Mouse (Mus musculus) small intestine, adult 2 months (tissue): Measurements from ENCODE around the gene Emx2.

ENCODE experiments used
- CTCF ChIP-seq: fragments of 200-500 bp; IDR thresholded peaks from 2 replicates; pipeline ENCODE4 v1.5.1; 2012; ENCODE audit warnings: low read depth, mild to moderate bottlenecking, control low read depth, inconsistent platforms, low read length, moderate library complexity, mixed read lengths; ENCODE audit not compliant: insufficient replicate concordance, insufficient read length; ENCODE audit errors: extremely low read depth
- POLR2A ChIP-seq: fragments of 200-500 bp; IDR thresholded peaks from 2 replicates; pipeline ENCODE4 v1.6.1; 2012; ENCODE audit warnings: low read depth, mild to moderate bottlenecking, control low read depth, inconsistent platforms, low read length, moderate library complexity

GRCm38 (mm10) chr19:59472844-59473243 is 14.7 kb downstream of the Emx2 start:
- TF ChIP-seq CTCF (no peak), POLR2A (no peak)
